Mouse (Mus musculus): ENCODE measurements at regions not wholly inside any gene's neighbourhood (a gene's known extent, or its start where the extent isn't known, plus 50 kb on each side); places are given as distances from the start of the nearest gene placed in this dataset.

DNA sequence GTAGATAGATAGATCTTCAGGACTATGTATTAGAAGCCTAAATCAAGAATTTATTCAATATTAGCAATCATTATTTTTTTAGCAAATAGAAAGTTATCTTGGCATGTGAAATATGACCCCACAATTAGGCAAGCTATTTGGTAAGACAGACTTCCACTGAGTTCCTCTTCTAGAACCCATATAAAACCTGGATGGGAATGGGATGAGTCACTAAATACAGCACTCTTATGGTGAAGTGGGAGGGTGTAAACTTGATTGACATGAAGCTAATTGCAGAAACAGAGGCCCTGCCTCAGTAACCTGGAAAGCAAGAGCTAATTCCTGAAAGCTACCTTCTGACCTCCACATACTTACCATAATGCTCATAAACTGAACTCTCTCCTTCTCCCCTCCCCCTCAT lies 723.2 kb upstream of the Zeb2 start:
- TF ChIP-seq CTCF (IDR thresholded peaks at IDR 0.05; ENCODE audit: low read depth) (no peak), EP300 (IDR thresholded peaks at IDR 0.05; ENCODE audit: low read depth) (no peak)
